Mouse (Mus musculus) right cerebral cortex, adult 2 months (tissue): ENCODE results near the gene Twnk.

ENCODE experiments used
- DNase-seq, 2 experiments: peaks; one replicate each; pipeline ENCODE4 v3.0.0; 2021 to 2022; ENCODE audit warnings: low spot score in 2 of 2

Twnk gene

GRCm38 (mm10) chr19:45002301-45002700, 3.2 kb upstream of the Twnk start:
- no peak for DNase-seq

- no peak for DNase-seq
Measured at GRCm38 (mm10) chr19:45003740-45004516, 1.5 kb upstream of the Twnk start.

- DNase-seq = peak; percentile 97 to 98
Measured at GRCm38 (mm10) chr19:45005957-45006712, 672 bp downstream of the Twnk start, which contains the start of gene Mrpl43. TSS of gene Mrpl43 (minus strand) at chr19:45006442.

GRCm38 (mm10) chr19:45007021-45007420, 1.6 kb downstream of the Twnk start:
- DNase-seq = no peak

- DNase-seq = no peak
Measured at GRCm38 (mm10) chr19:45007425-45008191, 2.1 kb downstream of the Twnk start.

- no peak for DNase-seq
Measured at GRCm38 (mm10) chr19:45010646-45011045, 5.2 kb downstream of the Twnk start.

GRCm38 (mm10) chr19:45012219-45012618, 6.8 kb downstream of the Twnk start:
- DNase-seq = no peak

- DNase-seq = no peak
Measured at GRCm38 (mm10) chr19:45012636-45013035, 7.2 kb downstream of the Twnk start.

- no peak for DNase-seq
Measured at GRCm38 (mm10) chr19:45013581-45014225, 8.2 kb downstream of the Twnk start.

- no peak for DNase-seq
Measured at GRCm38 (mm10) chr19:45014335-45014971, 9.0 kb downstream of the Twnk start, which contains the start of gene Lzts2. TSS of gene Lzts2 (plus strand) at chr19:45014414.

- DNase-seq = peak in 1 of 2 experiments; percentile 27
Measured at GRCm38 (mm10) chr19:45014981-45015402, 9.5 kb downstream of the Twnk start.

GRCm38 (mm10) chr19:45015518-45016281, 10.2 kb downstream of the Twnk start:
- peak in 1 of 2 experiments; percentile 55 for DNase-seq

GRCm38 (mm10) chr19:45016341-45017215, 11.1 kb downstream of the Twnk start:
- peak; percentile 62 to 75 for DNase-seq

- DNase-seq = peak; percentile 61 to 73
Measured at GRCm38 (mm10) chr19:45017216-45017771, 11.8 kb downstream of the Twnk start.

GRCm38 (mm10) chr19:45017909-45018308, 12.4 kb downstream of the Twnk start:
- peak; percentile 65 to 76 for DNase-seq

- DNase-seq = no peak
Measured at GRCm38 (mm10) chr19:45018351-45018831, 12.9 kb downstream of the Twnk start.

- no peak for DNase-seq
Measured at GRCm38 (mm10) chr19:45020348-45020747, 14.9 kb downstream of the Twnk start.

- no peak for DNase-seq
Measured at GRCm38 (mm10) chr19:45021362-45021761, 15.9 kb downstream of the Twnk start.

- no peak for DNase-seq
Measured at GRCm38 (mm10) chr19:45023993-45024392, 18.5 kb downstream of the Twnk start.
